Mouse (Mus musculus) heart, embryonic 11.5 days (tissue): Measurements from ENCODE around the gene Caprin2. TPM values are rescaled to one million over a fixed set of nuclear protein-coding genes. Genes with fewer than 3 reads are reported as not detected.
A peak's percentile ranks its signal among the peaks of the same experiment; 100 is the strongest.

Experiments
- ATAC-seq: fragments of 200-750 bp; cut with Nextera tagmentation; replicated peaks from 2 replicates; pipeline ENCODE4 v1.8.0; 2017; ENCODE audit warnings: moderate library complexity; ENCODE audit not compliant: insufficient number of reproducible peaks, low FRiP score, low TSS enrichment
- H3K27ac ChIP-seq: fragments of 300-500 bp; sonication (generic); 2 replicates; pipeline ENCODE4 v1.5.1; 2014; ENCODE audit warnings: mild to moderate bottlenecking, low read depth, low read length
- H3K27me3 ChIP-seq: fragments of 300-500 bp; sonication (generic); 2 replicates; pipeline ENCODE4 v1.6.1; 2014; ENCODE audit warnings: mild to moderate bottlenecking, low read length, mixed read lengths; ENCODE audit not compliant: control insufficient read depth, insufficient read depth
- H3K36me3 ChIP-seq: fragments of 300-500 bp; sonication (generic); 2 replicates; pipeline ENCODE4 v1.6.1; 2014; ENCODE audit warnings: mild to moderate bottlenecking, low read length, moderate library complexity, mixed read lengths; ENCODE audit not compliant: control insufficient read depth, insufficient read depth
- H3K4me1 ChIP-seq: fragments of 300-500 bp; sonication (generic); 2 replicates; pipeline ENCODE4 v1.6.1; 2014; ENCODE audit warnings: low read length; ENCODE audit not compliant: control insufficient read depth, insufficient read depth
- H3K4me2 ChIP-seq: fragments of 300-500 bp; sonication (generic); 2 replicates; pipeline ENCODE4 v1.6.1; 2014; ENCODE audit warnings: mild to moderate bottlenecking, moderate library complexity
- H3K4me3 ChIP-seq: fragments of 300-500 bp; sonication (generic); 2 replicates; pipeline ENCODE4 v1.5.1; 2014; ENCODE audit warnings: low read depth, low read length
- H3K9ac ChIP-seq: fragments of 300-500 bp; sonication (generic); 2 replicates; pipeline ENCODE4 v1.6.1; 2014; ENCODE audit warnings: mild to moderate bottlenecking, low read depth, low read length, moderate library complexity
- H3K9me3 ChIP-seq: fragments of 300-500 bp; sonication (generic); replicated peaks from 2 replicates; pipeline ENCODE4 v1.6.1; 2016; ENCODE audit warnings: low read length; ENCODE audit not compliant: control insufficient read depth
- WGBS: fragments of 180-500 bp; shearing (Covaris S2); extraction: QIAGEN DNeasy Blood & Tissue Kit; methylation state at CpG from one replicate; pipeline ENCODE4 v1.1.7; 2014; ENCODE audit not compliant: insufficient replicate concordance; 5-methylcytosine and 5-hydroxymethylcytosine counted together
- polyA plus RNA-seq: library from polyadenylated mRNA; unstranded; fragments of >200 nt; fragmentation: Nextera tagmentation; extraction: Ambion mirVana; gene quantifications from 2 replicates; pipeline ENCODE4 v1.2.1, GENCODE M21; 2014

Gene Caprin2
- polyA plus RNA-seq, 1 experiment from 2014 or later = 9.6 TPM

DNA sequence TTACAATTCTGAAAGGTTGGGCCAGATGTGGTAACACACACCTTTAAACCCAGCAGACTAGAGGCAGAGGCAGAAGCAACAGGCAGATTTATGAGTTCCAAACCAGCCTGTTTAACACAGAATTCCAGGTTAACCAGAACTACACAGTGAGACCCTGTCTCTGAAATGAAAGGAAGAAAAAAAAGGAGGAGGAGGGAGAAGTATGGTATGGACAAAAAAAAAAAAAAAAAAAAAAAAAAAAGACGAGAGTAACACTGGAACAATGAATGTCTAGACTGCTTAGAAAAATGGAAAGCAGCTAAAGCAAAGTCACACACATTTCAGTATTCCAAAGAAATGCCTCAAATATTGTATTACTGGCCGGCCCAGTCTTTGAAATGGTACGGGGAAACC lies 65.7 kb downstream of the Caprin2 start:
- Histone ChIP-seq H3K4me2 (peak overlapping the region; percentile 84), H3K9me3 (no peaks in the 10 kb centered on the region), H3K4me3 (peak overlapping the region; percentile 87), H3K36me3 (no peaks in the 10 kb centered on the region), H3K27me3 (no peaks in the 10 kb centered on the region), H3K9ac (peak overlapping the region; percentile 84), H3K27ac (no peak overlapping the region), H3K4me1 (0 out of 2 replicates have a peak, but pooled peaks cover 4% of the 10 kb centered on the region)
- ATAC-seq = no peak
- 0% methylated on average over 3 of the region's 3 CpGs for WGBS

DNA sequence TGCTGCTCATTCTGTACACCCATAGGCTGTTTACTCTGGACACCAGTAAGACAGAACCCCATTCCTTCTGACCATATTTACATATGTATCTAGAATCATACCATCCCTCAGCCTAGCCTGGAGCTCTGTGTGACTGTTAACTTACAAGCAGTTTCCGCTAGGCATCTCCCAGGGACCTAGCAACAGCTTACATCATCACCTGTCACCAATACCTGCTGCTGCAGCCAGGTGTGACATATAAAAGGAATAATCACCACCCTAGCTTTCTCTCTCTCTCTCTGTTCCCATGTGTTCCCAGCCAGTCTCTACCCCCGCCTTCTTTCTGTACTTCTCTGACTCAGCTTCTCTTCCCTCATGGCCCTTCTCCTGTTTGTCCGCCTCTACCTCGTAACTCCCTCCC lies 69.9 kb downstream of the Caprin2 start:
- 84% methylated on average over 4 of the region's 4 CpGs for WGBS
- no peaks in the 10 kb centered on the region for H3K27me3 ChIP-seq
- no peak for ATAC-seq

DNA sequence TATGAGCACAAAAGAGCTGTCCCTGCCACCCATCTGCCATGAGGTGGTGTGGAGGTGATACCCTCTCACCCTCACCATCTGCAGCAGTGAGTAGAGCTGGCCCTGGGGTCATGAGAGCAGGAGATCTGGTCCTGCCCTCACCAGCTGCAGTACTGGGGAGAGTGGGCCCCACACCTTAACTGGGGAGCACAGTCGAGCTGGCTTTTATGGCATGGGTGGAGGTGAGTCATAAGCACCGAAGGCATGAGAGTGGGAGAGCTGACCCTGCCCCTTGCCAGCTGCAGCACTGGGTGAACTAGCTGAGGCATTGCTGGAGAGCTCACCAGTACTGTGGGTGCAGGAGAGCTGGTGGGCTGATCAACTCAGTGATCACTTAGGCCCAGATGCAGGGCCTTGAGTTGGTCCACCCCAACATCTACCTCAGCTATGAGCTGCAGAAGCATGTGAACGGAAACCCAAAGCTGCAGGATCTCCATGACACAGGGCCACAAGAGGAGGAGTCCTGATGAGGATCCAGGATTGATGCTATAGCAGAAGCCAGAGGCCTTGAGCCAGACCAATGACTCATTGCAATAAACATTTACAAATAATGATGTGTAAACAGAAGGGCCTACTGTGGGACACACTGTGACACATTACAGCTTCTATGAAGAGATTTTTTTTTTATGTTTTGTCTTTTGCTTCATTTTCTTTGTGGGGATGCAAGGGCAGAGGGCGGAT lies 77.3 kb downstream of the Caprin2 start:
- Histone ChIP-seq H3K4me2 (no peak overlapping the region), H3K9ac (no peak overlapping the region), H3K9me3 (no peaks in the 10 kb centered on the region), H3K36me3 (peaks cover 10% of the 10 kb centered on the region), H3K27ac (no peak overlapping the region), H3K4me1 (no peaks in the 10 kb centered on the region), H3K27me3 (no peaks in the 10 kb centered on the region), H3K4me3 (no peak overlapping the region)
- ATAC-seq = no peak; the same call in 1 of the 2 replicates
- 89% methylated on average over 4 of the region's 4 CpGs for WGBS

More for the DNA sequence above, 69.9 kb downstream of the Caprin2 start:
- H3K9me3 ChIP-seq = no peaks in the 10 kb centered on the region
- H3K4me1 ChIP-seq = 0 out of 2 replicates have a peak, but pooled peaks cover 4% of the 10 kb centered on the region
- H3K27ac ChIP-seq = no peak overlapping the region
- H3K4me2 ChIP-seq = no peak overlapping the region
- no peak overlapping the region for H3K9ac ChIP-seq
- no peak overlapping the region for H3K4me3 ChIP-seq
- H3K36me3 ChIP-seq = no peaks in the 10 kb centered on the region

DNA sequence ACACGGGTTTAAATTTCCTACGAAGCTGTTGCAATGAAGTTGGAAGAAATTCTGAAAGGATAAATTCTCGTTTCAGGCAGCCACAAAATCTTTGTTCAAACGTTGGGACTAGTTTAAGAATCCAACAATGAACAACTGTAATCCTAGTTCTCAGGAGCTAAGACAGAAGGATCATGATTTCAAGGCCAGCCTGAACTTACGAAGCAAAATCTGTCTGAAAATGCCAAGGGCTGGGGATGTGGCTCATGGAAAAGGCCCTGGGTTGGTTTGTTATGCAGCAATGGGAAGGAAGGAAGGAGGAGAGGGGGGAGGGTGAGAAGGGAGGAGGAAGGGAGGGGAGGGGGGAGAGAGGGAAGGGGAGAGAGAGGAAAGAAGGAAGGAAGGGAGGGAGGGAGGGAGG lies 79.3 kb downstream of the Caprin2 start:
- ATAC-seq = no peak
- Histone ChIP-seq H3K27ac (no peak overlapping the region), H3K4me2 (no peak overlapping the region), H3K9ac (no peak overlapping the region), H3K27me3 (no peaks in the 10 kb centered on the region), H3K36me3 (peaks cover 13% of the 10 kb centered on the region), H3K4me1 (no peaks in the 10 kb centered on the region), H3K4me3 (no peak overlapping the region), H3K9me3 (no peaks in the 10 kb centered on the region)
- 81% methylated on average over 5 of the region's 5 CpGs for WGBS

DNA sequence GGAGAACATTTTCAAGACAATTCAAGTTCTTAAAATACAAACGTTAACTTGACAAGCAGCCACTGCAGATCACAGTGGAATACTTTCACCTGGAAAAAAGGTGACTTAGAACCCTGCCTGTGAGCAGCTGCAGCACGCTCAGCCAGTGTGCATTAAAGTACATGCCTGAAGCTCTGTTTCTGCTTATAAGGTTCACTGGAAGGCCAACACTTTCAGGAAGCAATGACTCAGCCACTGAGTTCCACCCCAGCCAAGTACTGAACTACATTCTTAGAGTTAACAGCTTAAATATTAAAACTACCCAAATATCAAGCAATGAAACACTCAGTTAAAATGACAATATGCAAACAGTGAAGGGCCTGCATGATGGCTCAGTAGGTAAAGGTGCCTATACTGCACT lies 84.9 kb downstream of the Caprin2 start:
- WGBS = 85% methylated on average over 2 of the region's 2 CpGs
- no peak overlapping the region for H3K4me2 ChIP-seq

DNA sequence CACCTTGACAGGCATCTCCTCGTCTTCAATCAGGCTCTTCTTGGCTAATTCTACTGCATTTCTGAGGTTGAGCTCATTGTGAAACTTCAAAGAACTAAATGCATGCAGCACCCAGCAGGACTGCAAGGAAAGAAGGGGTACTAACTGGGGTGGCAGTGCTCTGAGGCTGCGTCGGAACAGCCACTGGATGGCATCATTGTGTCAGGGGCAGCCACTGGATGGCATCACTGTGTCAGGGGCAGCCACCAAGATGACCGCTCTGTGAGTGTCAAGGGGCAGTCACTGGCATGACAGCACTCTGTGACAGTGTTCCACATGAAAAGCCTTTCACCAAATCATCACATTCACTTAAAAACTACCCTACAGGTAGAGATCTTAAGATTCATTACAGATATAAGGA lies 96.3 kb downstream of the Caprin2 start:
- no peak overlapping the region for H3K27ac ChIP-seq
- no peak overlapping the region for H3K9ac ChIP-seq
- H3K9me3 ChIP-seq = no peaks in the 10 kb centered on the region
- peaks cover 3% of the 10 kb centered on the region for H3K36me3 ChIP-seq
- H3K4me3 ChIP-seq = no peak overlapping the region
- H3K4me1 ChIP-seq = no peaks in the 10 kb centered on the region
- H3K4me2 ChIP-seq = no peak overlapping the region
- 84% methylated on average over 4 of the region's 4 CpGs for WGBS
- H3K27me3 ChIP-seq = no peaks in the 10 kb centered on the region
- ATAC-seq = no peak

More for the DNA sequence above, 84.9 kb downstream of the Caprin2 start:
- Histone ChIP-seq H3K4me3 (no peak overlapping the region), H3K9ac (no peak overlapping the region), H3K4me1 (no peaks in the 10 kb centered on the region), H3K27me3 (no peaks in the 10 kb centered on the region), H3K36me3 (peaks cover 15% of the 10 kb centered on the region), H3K9me3 (no peaks in the 10 kb centered on the region; the same call in 1 of the 2 replicates), H3K27ac (no peak overlapping the region)
- no peak for ATAC-seq

DNA sequence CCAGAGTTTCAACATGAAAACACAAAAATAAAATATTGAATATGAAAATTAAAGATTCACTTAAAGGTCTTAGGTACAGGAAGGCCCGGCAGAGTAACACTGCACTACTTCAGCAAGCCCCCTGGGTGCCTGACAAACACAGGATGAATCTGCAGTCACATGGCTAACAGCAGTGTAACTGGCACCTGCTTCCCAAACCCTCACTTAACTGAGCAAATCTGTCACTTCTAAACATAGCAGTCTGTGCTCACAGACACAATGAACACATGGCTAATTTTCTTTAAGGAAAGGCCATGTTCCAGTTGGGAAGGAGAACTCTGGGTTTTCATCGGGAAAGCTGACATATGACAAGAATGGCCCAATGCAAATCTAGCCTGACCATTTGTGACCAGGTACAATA lies 100.9 kb downstream of the Caprin2 start:
- 84% methylated on average over 2 of the region's 2 CpGs for WGBS
- H3K36me3 ChIP-seq = peaks cover 7% of the 10 kb centered on the region; the same call in 1 of the 2 replicates

More for the DNA sequence above, 100.9 kb downstream of the Caprin2 start:
- Histone ChIP-seq H3K4me2 (no peak overlapping the region), H3K9me3 (no peaks in the 10 kb centered on the region), H3K4me3 (no peak overlapping the region), H3K9ac (no peak overlapping the region), H3K27me3 (no peaks in the 10 kb centered on the region), H3K27ac (no peak overlapping the region), H3K4me1 (no peaks in the 10 kb centered on the region)
- no peak for ATAC-seq
